In the genomic region with DNA sequence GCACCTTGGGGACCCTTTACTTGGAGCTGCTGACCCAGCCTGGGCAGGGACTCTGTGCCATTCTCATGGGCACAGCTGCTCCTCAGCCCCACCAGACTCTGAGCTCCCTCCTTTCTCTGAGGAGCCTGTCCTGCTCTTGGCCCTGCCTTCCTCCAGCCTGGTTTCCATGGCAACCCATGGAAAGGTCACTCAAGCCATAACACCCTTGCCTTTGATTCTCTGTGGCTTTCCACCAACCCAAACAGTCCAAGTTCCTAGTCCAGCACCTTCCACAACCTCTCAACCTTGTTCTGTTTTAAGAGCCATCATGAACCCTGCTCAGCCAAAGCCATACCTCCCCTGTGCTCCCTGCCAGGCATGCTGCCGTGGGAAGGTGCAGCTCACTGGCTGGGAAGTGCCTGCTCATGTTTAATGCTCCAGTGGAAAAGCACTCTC, we compare ENCODE assay signal across 8 mouse cellular contexts. TPM values are rescaled to one million over a fixed set of nuclear protein-coding genes. Genes with fewer than 3 reads are reported as not detected.
DNase-seq lines count a peak whose midpoint lies in the region; ATAC-seq and TF ChIP-seq lines count a peak whose summit lies in the region.

No protein-coding gene starts in this region.

- no peak overlapping the region for H3K27ac ChIP-seq in heart, embryonic 11.5 days (ENCODE audit: low read depth, low read length)
- H3K27ac ChIP-seq in kidney, embryonic 14.5 days (ENCODE audit: low read depth, low read length): peak overlapping the region; percentile 52; the same call in 1 of the 2 replicates
- peak overlapping the region; percentile 75 for H3K27ac ChIP-seq in midbrain, embryonic 13.5 days
- no peak overlapping the region for H3K27ac ChIP-seq in intestine, postnatal 0 days (ENCODE audit: low read depth, low read length)

- H3K4me3 ChIP-seq in heart, embryonic 11.5 days (ENCODE audit: low read depth, low read length): no peak overlapping the region
- H3K4me3 ChIP-seq in kidney, embryonic 14.5 days (ENCODE audit: low read length): no peak overlapping the region
- H3K4me3 ChIP-seq in midbrain, embryonic 13.5 days (replicated peaks): no peak overlapping the region
- no peak overlapping the region for H3K4me3 ChIP-seq in intestine, postnatal 0 days (ENCODE audit: low read depth, low read length)

- peaks cover 28% of the 10 kb centered on the region for H3K27me3 ChIP-seq in heart, embryonic 11.5 days (ENCODE audit: control insufficient read depth, insufficient read depth, low read length)
- no peaks in the 10 kb centered on the region for H3K27me3 ChIP-seq in kidney, embryonic 14.5 days (ENCODE audit: control insufficient read depth, insufficient read depth, low read length)
- no peaks in the 10 kb centered on the region for H3K27me3 ChIP-seq in midbrain, embryonic 13.5 days
- H3K27me3 ChIP-seq in intestine, postnatal 0 days (replicated peaks; ENCODE audit: control insufficient read depth, insufficient read depth, low read length): no peaks in the 10 kb centered on the region

- no peak for ATAC-seq in heart, embryonic 11.5 days (replicated peaks; ENCODE audit: insufficient number of reproducible peaks, low FRiP score, low TSS enrichment)
- ATAC-seq in kidney, embryonic 14.5 days (ENCODE audit: low FRiP score, low TSS enrichment): peak; percentile 58
- peak; percentile 63 for ATAC-seq in midbrain, embryonic 13.5 days
- ATAC-seq in intestine, postnatal 0 days: no peak

- DNase-seq in heart, adult 18-20 months: peak; percentile 28 to 41
- peak; percentile 81 for DNase-seq in embryo, embryonic 11 days
- DNase-seq in spleen, postnatal 10 days (ENCODE audit: low spot score in 2 of 2): no peak
- DNase-seq in spleen, postnatal 14 days (ENCODE audit: low spot score in 2 of 2): no peak

- no peak for TF ChIP-seq CTCF in intestine, postnatal 0 days (IDR thresholded peaks at IDR 0.05; ENCODE audit: low read depth)

- no peak overlapping the region for H3K9ac ChIP-seq in heart, embryonic 11.5 days (ENCODE audit: low read depth, low read length)
- H3K9ac ChIP-seq in kidney, embryonic 14.5 days (ENCODE audit: low read depth, low read length): no peak overlapping the region
- H3K9ac ChIP-seq in midbrain, embryonic 13.5 days (replicated peaks): peak overlapping the region; percentile 30; the same call in 1 of the 2 replicates
- no peak overlapping the region for H3K9ac ChIP-seq in intestine, postnatal 0 days (ENCODE audit: low read depth, low read length)

- WGBS in heart, embryonic 11.5 days (ENCODE audit: insufficient replicate concordance): 17% methylated on average over 1 of the region's 1 CpGs
- WGBS in kidney, embryonic 14.5 days: 0% methylated on average over 1 of the region's 1 CpGs
- 3% methylated on average over 1 of the region's 1 CpGs for whole genome bisulfite sequencing in midbrain, embryonic 13.5 days
- WGBS in intestine, postnatal 0 days: 17% methylated on average over 1 of the region's 1 CpGs

- H3K9me3 ChIP-seq in heart, embryonic 11.5 days (replicated peaks; ENCODE audit: control insufficient read depth, low read length): no peaks in the 10 kb centered on the region
- H3K9me3 ChIP-seq in kidney, embryonic 14.5 days (ENCODE audit: control insufficient read depth, low read length): no peaks in the 10 kb centered on the region
- H3K9me3 ChIP-seq in midbrain, embryonic 13.5 days: no peaks in the 10 kb centered on the region
- no peaks in the 10 kb centered on the region for H3K9me3 ChIP-seq in intestine, postnatal 0 days (ENCODE audit: control insufficient read depth)

- peaks cover 6% of the 10 kb centered on the region; the same call in 1 of the 2 replicates for H3K4me1 ChIP-seq in heart, embryonic 11.5 days (ENCODE audit: control insufficient read depth, insufficient read depth, low read length)
- peaks cover 16% of the 10 kb centered on the region for H3K4me1 ChIP-seq in kidney, embryonic 14.5 days (ENCODE audit: control insufficient read depth, insufficient read depth, low read length)
- peaks cover 25% of the 10 kb centered on the region for H3K4me1 ChIP-seq in midbrain, embryonic 13.5 days (replicated peaks)
- 0 out of 2 replicates have a peak, but pooled peaks cover 4% of the 10 kb centered on the region for H3K4me1 ChIP-seq in intestine, postnatal 0 days (replicated peaks; ENCODE audit: control insufficient read depth, insufficient read depth, low read length)

- H3K4me2 ChIP-seq in heart, embryonic 11.5 days: no peak overlapping the region
- H3K4me2 ChIP-seq in kidney, embryonic 14.5 days (replicated peaks; ENCODE audit: low read depth, low read length): no peak overlapping the region
- H3K4me2 ChIP-seq in midbrain, embryonic 13.5 days (replicated peaks): no peak overlapping the region; the same call in 1 of the 2 replicates
- no peak overlapping the region for H3K4me2 ChIP-seq in intestine, postnatal 0 days (replicated peaks; ENCODE audit: low read depth)

- no peaks in the 10 kb centered on the region for H3K36me3 ChIP-seq in heart, embryonic 11.5 days (ENCODE audit: control insufficient read depth, insufficient read depth, low read length)
- no peaks in the 10 kb centered on the region for H3K36me3 ChIP-seq in kidney, embryonic 14.5 days (ENCODE audit: control insufficient read depth, insufficient read depth, low read length)
- peaks cover 85% of the 10 kb centered on the region for H3K36me3 ChIP-seq in midbrain, embryonic 13.5 days
- no peaks in the 10 kb centered on the region for H3K36me3 ChIP-seq in intestine, postnatal 0 days (ENCODE audit: control insufficient read depth, insufficient read depth)

RNA-seq across cellular contexts. Expression of gene 4933428G20Rik, which starts 23.7 kb away (rescaled TPM):
- not detected for total RNA-seq in heart, adult 18-20 months (2021)
- polyA plus RNA-seq in heart, embryonic 11.5 days (2014; fragmentation: Nextera tagmentation; extraction: Ambion mirVana): 0.11 TPM in 1 of 2 replicates, not detected in the other
- polyA plus RNA-seq in kidney, embryonic 14.5 days (2014; fragmentation: Nextera tagmentation; extraction: Ambion mirVana): 0.15 and 0.69 TPM in 2 replicates
- 0.88 and 1.2 TPM in 2 replicates for polyA plus RNA-seq in midbrain, embryonic 13.5 days (2015; fragmentation: Nextera tagmentation; extraction: Ambion mirVana)
- polyA plus RNA-seq in intestine, postnatal 0 days (2015; fragmentation: Nextera tagmentation; extraction: Ambion mirVana): 0.10 and 0.21 TPM in 2 replicates

RNA-seq across cellular contexts. Expression of gene Srcin1, which starts 52.1 kb away (rescaled TPM):
- under 1 TPM; 0.18 to 0.25 TPM for total RNA-seq in heart, adult 18-20 months (2021)
- polyA plus RNA-seq in heart, embryonic 11.5 days (2014; fragmentation: Nextera tagmentation; extraction: Ambion mirVana): 0.06 and 0.23 TPM in 2 replicates
- 0.97 and 1.1 TPM in 2 replicates for polyA plus RNA-seq in kidney, embryonic 14.5 days (2014; fragmentation: Nextera tagmentation; extraction: Ambion mirVana)
- polyA plus RNA-seq in midbrain, embryonic 13.5 days (2015; fragmentation: Nextera tagmentation; extraction: Ambion mirVana): 7.0 and 8.5 TPM in 2 replicates
- 0.18 and 0.24 TPM in 2 replicates for polyA plus RNA-seq in intestine, postnatal 0 days (2015; fragmentation: Nextera tagmentation; extraction: Ambion mirVana)

Comparison
In these comparisons a context has a peak if more than half of its experiments do, and no peak if none do; other contexts are left out.
1. DNase-seq: peak in heart, adult 18-20 months (2 of 2) and embryo, embryonic 11 days (single experiment); none in spleen, postnatal 10 days (0 of 2) and spleen, postnatal 14 days (0 of 2).
2. ATAC-seq: peak in kidney, embryonic 14.5 days (single experiment) and midbrain, embryonic 13.5 days (single experiment); none in heart, embryonic 11.5 days (single experiment) and intestine, postnatal 0 days (single experiment).
3. H3K27ac ChIP-seq: peak in kidney, embryonic 14.5 days (single experiment) and midbrain, embryonic 13.5 days (single experiment); none in heart, embryonic 11.5 days (single experiment) and intestine, postnatal 0 days (single experiment).